Mouse (Mus musculus): ENCODE measurements at regions not wholly inside any gene's neighbourhood (a gene's known extent, or its start where the extent isn't known, plus 50 kb on each side); places are given as distances from the start of the nearest gene placed in this dataset.

GRCm38 (mm10) chr7:111363206-111363605 is 280.4 kb upstream of the Eif4g2 start:
- no peak for TF ChIP-seq CTCF (IDR thresholded peaks at IDR 0.05)
- no peak for TF ChIP-seq EP300 (IDR thresholded peaks at IDR 0.05)

Measured in lung, postnatal 0 days (tissue).